Mouse (Mus musculus) left cerebral cortex, postnatal 36 days (tissue): ENCODE measurements around the gene Pnmal1. TPM values are rescaled to one million over a fixed set of nuclear protein-coding genes. Genes with fewer than 3 reads are reported as not detected.

ENCODE experiments used
- DNase-seq, 2 experiments: peaks; one replicate each; pipeline ENCODE4 v3.0.0; 2021 to 2022; ENCODE audit warnings: low spot score in 2 of 2, mixed read lengths in 1 of 2
- intact Hi-C: fragments of 180-260 bp; cut with DNase I; formaldehyde crosslinking; loops from one replicate; pipeline ENCODE4 v1.15.1; 2025
- total RNA-seq, 2 experiments: library from RNA; stranded (reverse); gene quantifications; 2 replicates each; pipeline ENCODE4 v1.2.3; 2021

The Pnmal1 gene
- total RNA-seq, 2 experiments from 2014 or later, result 109 to 111 TPM

GRCm38 (mm10) chr7:16990006-16990744 is 30.7 kb downstream of the Pnmal1 start:
- intact Hi-C loops, result no loop called here
- no peak for DNase-seq

GRCm38 (mm10) chr7:16991681-16992450 is 32.4 kb downstream of the Pnmal1 start:
- intact Hi-C loops, result no loop called here
- no peak for DNase-seq

DNA sequence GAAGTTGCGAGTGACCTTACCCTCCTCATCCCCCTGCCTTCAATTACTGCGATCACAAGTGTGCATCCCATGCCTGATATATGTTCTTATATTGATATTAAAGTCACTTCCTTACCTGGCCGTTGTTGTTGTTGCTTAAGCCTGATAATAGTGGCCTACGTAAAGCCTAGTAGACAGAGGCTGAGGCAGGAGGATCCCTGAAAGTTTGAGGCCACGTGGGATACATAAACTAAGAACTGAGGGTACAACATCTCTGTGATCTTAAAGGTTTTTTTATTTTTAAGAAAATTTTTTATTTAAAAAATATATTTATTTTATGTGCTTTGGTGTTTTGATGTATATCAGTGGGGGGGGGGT is 33.0 kb downstream of the Pnmal1 start, which contains the start of gene Ccdc8:
Ccdc8 (plus strand) TSS at position 258 of the 357 bp plus-strand sequence.
- intact Hi-C loops, result no loop called here
- DNase-seq, result no peak

DNA sequence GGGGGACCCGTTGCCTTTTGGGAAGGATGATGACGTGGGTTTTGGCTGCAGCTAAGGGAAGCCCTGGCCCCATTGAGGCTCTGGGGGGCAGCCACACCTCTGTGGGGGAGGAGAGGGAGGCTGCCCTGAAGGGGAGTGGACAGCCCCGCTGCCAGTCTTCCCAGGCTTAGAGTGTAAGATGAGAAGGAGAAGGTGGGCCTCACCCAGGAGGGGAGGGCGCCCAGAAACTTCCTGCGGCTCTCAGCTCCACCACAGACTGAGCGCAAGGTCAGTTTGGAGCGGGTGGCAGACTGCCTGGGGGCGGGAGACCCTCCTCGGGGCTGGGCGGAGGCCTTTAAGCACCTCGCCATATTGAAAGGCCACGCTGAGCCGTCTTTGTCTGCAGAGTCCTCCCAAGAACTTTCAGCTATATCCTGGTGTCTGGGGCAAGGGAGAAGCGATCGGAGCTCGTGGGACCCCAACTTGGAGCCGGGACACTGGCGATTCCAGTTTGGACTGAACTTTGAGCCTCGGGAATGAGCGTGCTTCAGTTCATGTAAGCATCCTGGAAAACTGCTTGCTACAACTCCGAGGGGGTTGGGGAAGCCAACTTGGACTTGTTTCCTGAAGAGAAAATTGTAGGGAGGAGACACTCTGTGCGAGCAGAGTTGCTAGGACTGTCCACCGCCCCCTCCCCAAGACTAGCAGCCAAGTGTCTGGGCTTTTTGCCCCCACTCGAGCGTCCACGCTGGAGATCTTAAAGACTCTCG is 34.3 kb downstream of the Pnmal1 start:
- no peak for DNase-seq
- intact Hi-C loops, result no loop called here

- intact Hi-C loops, result no loop called here
- DNase-seq, result no peak
Measured at GRCm38 (mm10) chr7:16994400-16994799, 34.9 kb downstream of the Pnmal1 start.

GRCm38 (mm10) chr7:16995345-16995744 is 35.9 kb downstream of the Pnmal1 start:
- no peak for DNase-seq
- intact Hi-C loops, result no loop called here

DNA sequence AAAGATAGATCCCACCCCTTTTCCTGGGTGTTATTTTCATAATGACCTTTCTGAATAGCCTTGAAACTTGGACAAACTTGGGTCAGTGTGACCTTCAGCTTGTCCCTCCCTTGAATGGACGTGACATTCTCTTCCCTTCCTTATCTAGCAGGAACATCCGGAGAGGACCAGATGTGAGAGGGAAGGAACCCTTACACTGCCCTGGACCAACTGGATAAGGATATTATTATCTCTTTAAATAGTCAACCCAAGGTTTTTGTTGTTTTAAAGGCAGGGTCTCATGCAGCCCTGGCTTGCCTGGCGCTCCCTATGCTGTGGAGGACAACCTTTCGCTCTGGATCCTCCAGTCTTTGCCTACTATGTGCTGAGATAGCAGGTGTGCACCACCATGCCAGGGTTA is 39.8 kb downstream of the Pnmal1 start:
- no peak for DNase-seq
- intact Hi-C loops, result loop anchor here (1.0 kb wide), 1 partner anchor 48 kb away; no protein-coding TSS in a partner anchor

DNA sequence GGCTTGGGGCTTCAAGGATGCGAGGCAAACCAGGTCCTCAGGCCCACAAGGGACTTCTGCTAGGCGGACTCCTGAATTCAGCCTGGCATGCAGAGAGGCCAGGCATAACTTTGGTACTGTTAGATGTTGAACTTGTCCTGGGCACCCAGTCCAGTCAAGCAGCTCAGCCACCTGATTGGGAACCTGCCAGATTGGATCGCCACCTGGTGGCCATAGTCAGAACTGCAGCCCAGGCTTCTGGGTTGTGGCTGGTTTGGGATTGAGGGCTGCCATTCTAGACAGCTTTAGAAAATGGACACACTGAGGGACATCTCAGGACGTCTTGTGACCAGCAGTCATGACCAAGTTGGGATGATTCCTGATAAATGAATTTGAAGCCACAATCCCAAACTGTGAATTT is 40.2 kb downstream of the Pnmal1 start:
- intact Hi-C loops, result loop anchor here (1.0 kb wide), 1 partner anchor 48 kb away; no protein-coding TSS in a partner anchor
- peak; percentile 80 to 85 for DNase-seq

- peak; percentile 73 to 84 for DNase-seq
- intact Hi-C loops, result loop anchor here (1.0 kb wide), 1 partner anchor 70 kb away; no protein-coding TSS in a partner anchor
Measured at GRCm38 (mm10) chr7:17002375-17003195, 43.1 kb downstream of the Pnmal1 start.

DNA sequence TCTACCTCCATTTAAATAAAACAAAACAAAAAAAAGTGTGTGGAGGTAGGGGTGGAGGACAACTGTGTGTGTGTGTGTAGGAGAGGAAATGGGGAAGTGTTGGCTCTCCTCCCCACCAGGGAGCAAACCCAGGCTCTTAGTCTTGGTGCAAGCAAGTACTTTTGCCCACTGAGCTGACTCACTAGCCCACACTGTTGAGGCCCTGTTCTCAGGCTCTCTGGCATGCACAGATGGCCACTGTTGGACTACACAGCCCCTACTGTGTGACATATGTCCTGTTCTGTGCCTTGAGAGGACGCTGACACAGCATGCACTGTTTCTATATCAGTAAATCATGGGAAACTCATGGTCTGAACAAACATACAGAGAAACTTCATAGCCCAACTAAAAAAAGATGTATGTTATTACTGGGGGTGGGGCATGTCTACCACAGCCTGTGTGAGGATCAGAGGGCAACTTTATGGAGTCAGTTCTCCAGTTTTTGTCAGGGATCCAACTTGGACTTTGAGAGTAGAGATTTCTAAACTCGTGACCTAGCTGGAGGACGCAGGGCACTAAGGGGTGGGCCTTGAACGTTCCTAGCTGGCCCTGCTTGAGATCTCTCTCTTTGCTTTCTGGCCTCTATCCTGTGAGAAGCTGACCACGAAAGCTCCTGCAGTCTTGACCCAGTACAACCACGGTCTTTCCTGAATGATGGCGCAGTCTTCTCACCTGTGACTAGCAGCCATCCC is 43.9 kb downstream of the Pnmal1 start:
- intact Hi-C loops, result no loop called here
- DNase-seq, result no peak

GRCm38 (mm10) chr7:17004716-17005115 is 45.2 kb downstream of the Pnmal1 start:
- intact Hi-C loops, result no loop called here
- DNase-seq, result no peak

DNA sequence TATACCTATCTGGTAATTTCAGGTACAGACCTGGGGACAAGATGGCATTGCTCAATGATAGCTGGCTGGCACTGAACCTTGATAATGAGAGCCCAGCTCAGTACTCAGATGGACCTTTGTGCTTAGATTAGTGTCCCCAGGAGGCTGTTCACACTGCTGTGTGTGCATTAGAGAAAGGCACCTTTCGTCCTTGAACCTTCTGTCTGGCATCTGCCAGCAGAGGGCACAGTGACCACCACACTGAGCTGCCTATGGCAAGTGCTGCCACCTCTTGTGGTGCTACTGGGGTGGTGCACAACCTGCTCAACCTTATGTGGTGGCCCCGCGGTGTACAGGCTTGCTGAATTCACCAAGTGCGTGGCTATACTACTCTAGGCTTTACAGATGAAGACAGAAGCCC is 47.8 kb downstream of the Pnmal1 start:
- DNase-seq, result no peak
- intact Hi-C loops, result no loop called here

DNA sequence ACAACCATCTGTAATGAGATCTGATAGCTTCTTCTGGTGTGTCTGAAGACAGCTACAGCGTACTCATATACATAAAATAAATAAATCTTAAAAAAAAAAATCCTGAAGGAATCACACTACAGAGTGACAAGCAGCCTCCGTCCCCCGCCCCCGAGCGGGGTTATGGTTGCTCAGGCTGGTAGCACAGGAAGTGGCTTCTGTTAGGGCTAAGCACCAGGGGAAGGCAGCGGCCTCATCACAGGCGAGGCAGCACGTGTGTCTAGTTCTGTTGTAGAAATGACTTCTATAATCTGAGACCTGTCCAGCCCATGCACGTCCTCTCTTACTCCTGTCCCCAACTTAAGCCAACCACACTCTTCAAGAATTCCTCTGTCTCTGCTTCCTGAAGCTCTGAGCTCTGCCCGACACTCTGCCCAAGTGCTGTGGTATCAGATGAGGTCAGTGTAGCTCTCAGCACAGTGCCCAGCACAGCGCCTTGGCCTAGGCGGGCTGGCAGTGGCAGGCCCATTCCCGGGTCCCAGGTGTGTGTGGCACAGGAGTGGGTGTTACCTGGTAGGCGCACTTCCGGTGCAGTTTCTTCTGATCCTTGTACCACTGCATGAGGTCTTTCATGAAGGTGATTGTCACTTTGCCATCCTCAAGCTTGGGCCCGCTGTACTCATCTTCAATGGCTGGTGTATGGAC is 50.0 kb downstream of the Pnmal1 start:
- intact Hi-C loops, result loop anchor here (5.0 kb wide), 1 partner anchor 53 kb away; the partner anchor contains the start of gene Hif3a
- DNase-seq, result no peak

DNA sequence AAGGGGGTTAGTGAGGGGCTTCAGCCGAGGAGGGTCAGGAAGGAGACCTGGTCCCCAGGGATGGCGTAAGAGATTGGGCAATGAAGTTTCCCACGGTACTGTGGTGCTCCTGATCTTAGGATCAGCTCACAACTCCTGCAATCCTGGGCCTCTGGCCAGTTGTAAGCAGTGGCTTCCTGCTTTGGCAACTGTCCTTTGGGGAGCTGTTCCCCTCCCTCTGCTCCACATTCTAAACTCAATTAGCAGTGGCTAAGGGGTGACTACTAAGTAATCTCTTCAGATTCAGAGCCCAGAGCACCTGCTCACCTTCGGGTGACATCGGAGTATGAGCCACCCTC is 50.5 kb downstream of the Pnmal1 start:
- intact Hi-C loops, result loop anchor here (5.0 kb wide), 1 partner anchor 52 kb away; the partner anchor contains the start of gene Hif3a
- DNase-seq, result no peak

- DNase-seq, result no peak
- intact Hi-C loops, result loop anchor here (5.0 kb wide), 1 partner anchor 50 kb away; the partner anchor contains the start of gene Hif3a
Measured at GRCm38 (mm10) chr7:17011909-17012590, 52.6 kb downstream of the Pnmal1 start.
